Mouse (Mus musculus): ENCODE measurements around the gene Glt1d1. TPM values are rescaled to one million over a fixed set of nuclear protein-coding genes. Genes with fewer than 3 reads are reported as not detected.

The Glt1d1 gene
- polyA plus RNA-seq, 1 experiment from 2014 or later, result 1.9 TPM

Other genes starting within 250 kb of the Glt1d1 start
- 25.3 and 25.9 TPM in 2 replicates for gene Slc15a4, start 635 bp downstream of the Glt1d1 start, polyA plus RNA-seq (2016; fragmentation: Nextera tagmentation; extraction: Ambion mirVana)